Mouse (Mus musculus): Measurements from ENCODE around the gene Gm2035. TPM values are rescaled to one million over a fixed set of nuclear protein-coding genes. Genes with fewer than 3 reads are reported as not detected.
"Not testable (repeated sequence)": the region's sequence is repeated elsewhere in the genome, so short reads cannot be mapped to it uniquely, and the experiment has no call there.

Gm2035 gene
- polyA plus RNA-seq (2014; fragmentation: Nextera tagmentation; extraction: Ambion mirVana): not detected in 2 replicates

DNA sequence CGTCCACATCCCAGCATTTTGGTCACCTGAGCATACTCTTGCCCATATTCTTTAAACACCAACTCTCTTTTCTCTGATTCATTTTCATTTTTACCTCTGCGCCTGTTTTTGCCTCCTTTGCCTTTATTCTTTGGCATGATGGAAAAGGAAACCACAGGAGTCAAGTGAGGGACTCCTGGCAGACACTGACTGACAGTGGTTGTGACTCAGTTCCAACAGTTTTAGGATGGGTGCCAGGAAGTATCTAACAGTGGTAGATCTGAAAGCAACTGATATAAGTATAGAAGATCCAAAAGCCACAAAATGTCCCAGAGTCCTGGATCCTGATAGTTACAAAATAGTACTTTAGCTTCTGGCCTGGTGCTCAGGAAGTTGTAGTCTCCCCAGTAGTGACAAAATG is at the start of gene Gm2035:
Gm2035 (minus strand) TSS at position 137 of the 400 bp plus-strand sequence.
- WGBS: 70% methylated on average over 2 of the region's 2 CpGs
- H3K9me3 ChIP-seq (ENCODE audit: control insufficient read depth, low read length); H3K36me3 ChIP-seq (replicated peaks; ENCODE audit: control insufficient read depth, insufficient read depth); H3K4me3 ChIP-seq (replicated peaks; ENCODE audit: low read length); H3K4me2 ChIP-seq (replicated peaks); H3K9ac ChIP-seq; ATAC-seq (ENCODE audit: low FRiP score); H3K27me3 ChIP-seq (ENCODE audit: control insufficient read depth, insufficient read depth, low read length); H3K27ac ChIP-seq; H3K4me1 ChIP-seq (replicated peaks; ENCODE audit: control insufficient read depth, insufficient read depth, low read length); DNase-seq (ENCODE audit: low spot score): not testable (repeated sequence)

DNA sequence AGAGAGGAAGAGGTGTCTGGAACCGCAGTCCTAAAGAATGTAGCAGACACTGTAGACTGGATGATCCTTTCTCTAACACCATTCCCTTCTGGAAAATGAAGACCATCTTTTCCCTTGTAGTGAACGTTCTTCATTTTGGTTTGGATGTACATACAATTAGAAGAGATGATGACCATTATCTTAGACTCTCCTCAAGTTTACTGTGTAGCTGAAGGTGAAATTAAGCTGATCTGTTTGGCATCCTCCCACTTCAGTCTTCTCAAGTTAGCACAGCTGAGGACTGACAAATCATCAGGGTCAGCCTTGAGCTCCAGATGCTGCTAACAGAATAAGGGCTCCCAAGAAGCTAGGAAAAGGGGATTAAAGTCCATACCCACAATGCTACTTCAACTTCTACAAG is 34.1 kb upstream of the Gm2035 start, which contains the start of gene Gm2042:
Gm2042 (plus strand) TSS at position 301 of the 400 bp plus-strand sequence.
- not testable (repeated sequence) for H3K27me3 ChIP-seq (ENCODE audit: control insufficient read depth, insufficient read depth, low read length); H3K9me3 ChIP-seq (ENCODE audit: control insufficient read depth, low read length); H3K36me3 ChIP-seq (replicated peaks; ENCODE audit: control insufficient read depth, insufficient read depth); H3K4me3 ChIP-seq (replicated peaks; ENCODE audit: low read length); H3K9ac ChIP-seq; DNase-seq (ENCODE audit: low spot score); H3K4me1 ChIP-seq (replicated peaks; ENCODE audit: control insufficient read depth, insufficient read depth, low read length); ATAC-seq (ENCODE audit: low FRiP score); H3K4me2 ChIP-seq (replicated peaks); H3K27ac ChIP-seq
- WGBS: 92% methylated on average over 2 of the region's 2 CpGs

DNA sequence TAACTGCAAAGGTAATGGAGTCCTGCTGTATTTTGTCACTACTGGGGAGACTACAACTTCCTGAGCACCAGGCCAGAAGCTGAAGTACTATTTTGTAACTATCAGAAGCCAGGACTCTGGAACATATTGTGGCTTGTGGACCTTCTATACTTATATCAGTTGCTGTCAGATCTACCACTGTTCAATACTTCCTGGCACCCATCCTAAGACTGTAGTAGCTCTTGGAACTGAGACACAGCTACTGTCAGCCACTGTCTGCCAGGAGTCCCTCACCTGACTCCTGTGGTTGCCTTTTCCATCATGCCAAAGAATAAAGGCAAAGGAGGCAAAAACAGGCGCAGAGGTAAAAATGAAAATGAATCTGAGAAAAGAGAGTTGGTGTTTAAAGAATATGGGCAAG is 24.6 kb downstream of the Gm2035 start, which contains the start of gene Gm2022:
Gm2022 (plus strand) TSS at position 301 of the 400 bp plus-strand sequence.
- ATAC-seq (ENCODE audit: low FRiP score); DNase-seq (ENCODE audit: low spot score): not testable (repeated sequence)
- 100% methylated on average over 1 of the region's 1 CpGs for WGBS

DNA sequence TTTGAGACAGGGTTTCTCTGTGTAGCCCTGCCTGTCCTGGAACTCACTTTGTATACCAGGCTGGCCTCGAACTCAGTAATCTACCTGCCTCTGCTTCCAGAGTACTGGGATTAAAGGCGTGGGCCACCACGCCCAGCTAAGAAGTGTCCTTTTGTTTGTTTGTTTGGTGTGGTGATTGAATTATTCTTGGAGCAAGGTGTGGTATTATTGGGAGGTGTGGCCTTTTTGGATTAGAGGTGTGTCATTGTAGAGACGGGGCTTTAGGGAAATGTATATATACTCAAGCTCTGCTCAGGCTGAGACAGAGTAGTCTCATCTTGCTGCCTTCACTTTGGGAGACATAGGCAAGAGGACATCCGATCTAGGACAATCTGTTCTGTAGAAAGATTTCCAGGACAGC is 45.9 kb downstream of the Gm2035 start, which contains the start of gene Gm2016:
Gm2016 (plus strand) TSS at position 301 of the 400 bp plus-strand sequence.
- not testable (repeated sequence) for H3K36me3 ChIP-seq (replicated peaks; ENCODE audit: control insufficient read depth, insufficient read depth); H3K9ac ChIP-seq; H3K9me3 ChIP-seq (ENCODE audit: control insufficient read depth, low read length); ATAC-seq (ENCODE audit: low FRiP score); H3K4me3 ChIP-seq (replicated peaks; ENCODE audit: low read length); DNase-seq (ENCODE audit: low spot score); H3K27ac ChIP-seq; H3K4me2 ChIP-seq (replicated peaks); H3K27me3 ChIP-seq (ENCODE audit: control insufficient read depth, insufficient read depth, low read length); H3K4me1 ChIP-seq (replicated peaks; ENCODE audit: control insufficient read depth, insufficient read depth, low read length)
- WGBS: 83% methylated on average over 5 of the region's 5 CpGs

More for the DNA sequence above, 24.6 kb downstream of the Gm2035 start, which contains the start of gene Gm2022:
- not testable (repeated sequence) for H3K4me3 ChIP-seq (replicated peaks; ENCODE audit: low read length); H3K9me3 ChIP-seq (ENCODE audit: control insufficient read depth, low read length); H3K4me2 ChIP-seq (replicated peaks); H3K27me3 ChIP-seq (ENCODE audit: control insufficient read depth, insufficient read depth, low read length); H3K36me3 ChIP-seq (replicated peaks; ENCODE audit: control insufficient read depth, insufficient read depth); H3K4me1 ChIP-seq (replicated peaks; ENCODE audit: control insufficient read depth, insufficient read depth, low read length); H3K27ac ChIP-seq; H3K9ac ChIP-seq

Other genes starting within 250 kb of the Gm2035 start
- gene Gm21319, start 144.1 kb downstream of the Gm2035 start, polyA plus RNA-seq (2014; fragmentation: Nextera tagmentation; extraction: Ambion mirVana): not detected in 2 replicates
- gene Gm21936, start 124.3 kb downstream of the Gm2035 start, polyA plus RNA-seq (2014; fragmentation: Nextera tagmentation; extraction: Ambion mirVana): not detected in 2 replicates
- gene BB287469, start 103.3 kb downstream of the Gm2035 start, polyA plus RNA-seq (2014; fragmentation: Nextera tagmentation; extraction: Ambion mirVana): 0.13 TPM in 1 of 2 replicates, not detected in the other
- not detected in 2 replicates for gene Gm2001, start 77.5 kb downstream of the Gm2035 start, polyA plus RNA-seq (2014; fragmentation: Nextera tagmentation; extraction: Ambion mirVana)
- not detected in 2 replicates for gene Gm2016, start 45.8 kb downstream of the Gm2035 start, polyA plus RNA-seq (2014; fragmentation: Nextera tagmentation; extraction: Ambion mirVana)
- not detected in 2 replicates for gene Gm2022, start 24.5 kb downstream of the Gm2035 start, polyA plus RNA-seq (2014; fragmentation: Nextera tagmentation; extraction: Ambion mirVana)
- not detected in 2 replicates for gene Gm2042, start 34.2 kb upstream of the Gm2035 start, polyA plus RNA-seq (2014; fragmentation: Nextera tagmentation; extraction: Ambion mirVana)
- not detected in 2 replicates for gene Gm2075, start 92.0 kb upstream of the Gm2035 start, polyA plus RNA-seq (2014; fragmentation: Nextera tagmentation; extraction: Ambion mirVana)
- gene Gm6803, start 98.9 kb upstream of the Gm2035 start, polyA plus RNA-seq (2014; fragmentation: Nextera tagmentation; extraction: Ambion mirVana): not detected in 2 replicates
- not detected in 2 replicates for gene Gm2056, start 107.1 kb upstream of the Gm2035 start, polyA plus RNA-seq (2014; fragmentation: Nextera tagmentation; extraction: Ambion mirVana)
- not detected in 2 replicates for gene Gm16368, start 163.8 kb upstream of the Gm2035 start, polyA plus RNA-seq (2014; fragmentation: Nextera tagmentation; extraction: Ambion mirVana)

All from hindbrain, embryonic 14.5 days (tissue).